Mouse (Mus musculus) liver, embryonic 11.5 days (tissue): ENCODE data around the gene Cxcl16. TPM values are rescaled to one million over a fixed set of nuclear protein-coding genes. Genes with fewer than 3 reads are reported as not detected.

Experiments used
- ATAC-seq: fragments of 200-750 bp; cut with Nextera tagmentation; replicated peaks from 2 replicates; pipeline ENCODE4 v1.8.0; 2017; ENCODE audit warnings: moderate number of reproducible peaks, mild to moderate bottlenecking, moderate TSS enrichment, moderate library complexity; ENCODE audit not compliant: low FRiP score
- DNase-seq: peaks from one replicate; pipeline ENCODE4 v3.0.0-alpha.2; 2017; ENCODE audit warnings: low spot score
- H3K27ac ChIP-seq: fragments of 300-500 bp; sonication (generic); 2 replicates; pipeline ENCODE4 v1.5.1; 2014; ENCODE audit warnings: mild to moderate bottlenecking, low read depth, low read length, control low read depth
- H3K27me3 ChIP-seq: fragments of 300-500 bp; sonication (generic); replicated peaks from 2 replicates; pipeline ENCODE4 v1.6.1; 2014; ENCODE audit warnings: low read length, mixed read lengths; ENCODE audit not compliant: control insufficient read depth, insufficient read depth
- H3K36me3 ChIP-seq: fragments of 300-500 bp; sonication (generic); 2 replicates; pipeline ENCODE4 v1.6.1; 2014; ENCODE audit warnings: mild to moderate bottlenecking, low read length, moderate library complexity, mixed read lengths; ENCODE audit not compliant: control insufficient read depth, insufficient read depth
- H3K4me1 ChIP-seq: fragments of 300-500 bp; sonication (generic); replicated peaks from 2 replicates; pipeline ENCODE4 v1.6.1; 2014; ENCODE audit warnings: low read length, mixed read lengths; ENCODE audit not compliant: control insufficient read depth, insufficient read depth
- H3K4me2 ChIP-seq: fragments of 300-500 bp; sonication (generic); 2 replicates; pipeline ENCODE4 v1.6.1; 2014; ENCODE audit warnings: mild to moderate bottlenecking, control low read depth, moderate library complexity
- H3K4me3 ChIP-seq: fragments of 300-500 bp; sonication (generic); 2 replicates; pipeline ENCODE4 v1.5.1; 2014; ENCODE audit warnings: low read depth, low read length, control low read depth
- H3K9ac ChIP-seq: fragments of 300-500 bp; sonication (generic); 2 replicates; pipeline ENCODE4 v1.6.1; 2014; ENCODE audit warnings: low read depth, low read length, control low read depth
- H3K9me3 ChIP-seq: fragments of 300-500 bp; sonication (generic); 2 replicates; pipeline ENCODE4 v1.6.1; 2016; ENCODE audit warnings: low read length, inconsistent platforms, mixed read lengths; ENCODE audit not compliant: control insufficient read depth
- WGBS: fragments of 180-500 bp; shearing (Covaris S2); extraction: QIAGEN DNeasy Blood & Tissue Kit; methylation state at CpG from one replicate; pipeline ENCODE4 v1.1.7; 2014; 5-methylcytosine and 5-hydroxymethylcytosine counted together
- polyA plus RNA-seq: library from polyadenylated mRNA; unstranded; fragments of >200 nt; fragmentation: Nextera tagmentation; extraction: Ambion mirVana; gene quantifications from 2 replicates; pipeline ENCODE4 v1.2.1, GENCODE M21; 2014

Gene Cxcl16
- polyA plus RNA-seq, 1 experiment from 2014 or later, result 1.6 TPM

GRCm38 (mm10) chr11:70444667-70445066 is 15.1 kb downstream of the Cxcl16 start:
- WGBS, result 61% methylated on average over 6 of the region's 6 CpGs
- Histone ChIP-seq H3K36me3 (peaks cover 7% of the 10 kb centered on the region; the same call in 1 of the 2 replicates), H3K4me2 (no peak overlapping the region), H3K4me1 (0 out of 2 replicates have a peak, but pooled peaks cover 4% of the 10 kb centered on the region), H3K4me3 (no peak overlapping the region), H3K9ac (no peak overlapping the region), H3K27ac (no peak overlapping the region), H3K9me3 (no peaks in the 10 kb centered on the region), H3K27me3 (no peaks in the 10 kb centered on the region)
- ATAC-seq, result peak; percentile 60
- no peak for DNase-seq

- no peak for DNase-seq
- Histone ChIP-seq H3K9me3 (no peaks in the 10 kb centered on the region), H3K9ac (no peak overlapping the region), H3K36me3 (peaks cover 14% of the 10 kb centered on the region; the same call in 1 of the 2 replicates), H3K4me3 (no peak overlapping the region), H3K27me3 (no peaks in the 10 kb centered on the region), H3K27ac (no peak overlapping the region; the same call in 1 of the 2 replicates), H3K4me2 (no peak overlapping the region), H3K4me1 (0 out of 2 replicates have a peak, but pooled peaks cover 4% of the 10 kb centered on the region)
- 70% methylated on average over 3 of the region's 3 CpGs for WGBS
- ATAC-seq, result no peak
These were observed 15.8 kb downstream of the Cxcl16 start for GRCm38 (mm10) chr11:70443964-70444363.

DNA sequence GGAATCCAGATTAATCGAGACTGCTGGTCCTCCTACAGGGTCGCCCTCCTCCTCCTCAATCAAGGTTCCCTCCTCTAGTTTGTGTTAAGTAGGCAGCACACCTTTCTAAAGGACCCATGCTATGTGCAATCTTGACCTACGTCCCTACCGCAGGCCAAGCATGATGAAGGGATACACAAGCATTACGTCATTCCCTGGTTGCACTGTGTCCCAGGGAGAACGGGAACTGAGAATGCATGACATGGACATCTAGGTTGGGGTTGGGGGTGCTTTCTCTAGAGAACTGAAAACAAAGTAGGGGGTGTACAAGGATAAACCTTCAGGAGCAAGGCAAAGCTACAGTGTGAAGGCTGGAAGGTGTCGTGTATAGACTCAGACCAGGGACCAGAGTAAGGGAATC is 17.9 kb downstream of the Cxcl16 start:
- H3K36me3 ChIP-seq, result peaks cover 15% of the 10 kb centered on the region; the same call in 1 of the 2 replicates

DNA sequence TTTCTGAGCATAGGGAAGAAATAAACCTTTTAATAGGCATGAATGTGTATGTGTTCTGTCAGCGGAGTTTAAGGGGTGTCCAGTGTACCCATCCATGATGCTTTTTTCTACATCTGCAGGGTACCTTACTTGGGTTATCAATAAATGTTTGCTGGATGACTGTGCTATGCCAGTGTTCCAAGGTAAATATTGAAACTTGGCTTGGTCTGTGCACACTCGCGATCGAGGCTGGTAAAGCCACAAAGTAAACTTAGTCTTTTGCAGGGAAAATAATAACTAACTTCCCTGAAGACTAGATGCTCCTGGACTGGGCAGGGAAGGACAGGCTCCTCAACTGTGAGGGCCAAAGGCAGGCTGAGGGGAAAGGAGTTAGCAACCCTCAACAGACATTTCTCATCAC is 19.1 kb downstream of the Cxcl16 start:
- Histone ChIP-seq H3K4me3 (no peak overlapping the region), H3K36me3 (peaks cover 15% of the 10 kb centered on the region; the same call in 1 of the 2 replicates), H3K4me2 (no peak overlapping the region), H3K27ac (no peak overlapping the region), H3K4me1 (peaks cover 9% of the 10 kb centered on the region), H3K9me3 (no peaks in the 10 kb centered on the region), H3K9ac (no peak overlapping the region), H3K27me3 (no peaks in the 10 kb centered on the region)
- 83% methylated on average over 4 of the region's 4 CpGs for WGBS
- ATAC-seq (no peak), DNase-seq (no peak)

More for the DNA sequence above, 17.9 kb downstream of the Cxcl16 start:
- Histone ChIP-seq H3K9ac (no peak overlapping the region), H3K9me3 (no peaks in the 10 kb centered on the region), H3K27ac (no peak overlapping the region), H3K27me3 (no peaks in the 10 kb centered on the region), H3K4me1 (peaks cover 10% of the 10 kb centered on the region), H3K4me2 (no peak overlapping the region), H3K4me3 (no peak overlapping the region)
- WGBS, result 87% methylated on average over 7 of the region's 7 CpGs
- DNase-seq (no peak), ATAC-seq (no peak)

DNA sequence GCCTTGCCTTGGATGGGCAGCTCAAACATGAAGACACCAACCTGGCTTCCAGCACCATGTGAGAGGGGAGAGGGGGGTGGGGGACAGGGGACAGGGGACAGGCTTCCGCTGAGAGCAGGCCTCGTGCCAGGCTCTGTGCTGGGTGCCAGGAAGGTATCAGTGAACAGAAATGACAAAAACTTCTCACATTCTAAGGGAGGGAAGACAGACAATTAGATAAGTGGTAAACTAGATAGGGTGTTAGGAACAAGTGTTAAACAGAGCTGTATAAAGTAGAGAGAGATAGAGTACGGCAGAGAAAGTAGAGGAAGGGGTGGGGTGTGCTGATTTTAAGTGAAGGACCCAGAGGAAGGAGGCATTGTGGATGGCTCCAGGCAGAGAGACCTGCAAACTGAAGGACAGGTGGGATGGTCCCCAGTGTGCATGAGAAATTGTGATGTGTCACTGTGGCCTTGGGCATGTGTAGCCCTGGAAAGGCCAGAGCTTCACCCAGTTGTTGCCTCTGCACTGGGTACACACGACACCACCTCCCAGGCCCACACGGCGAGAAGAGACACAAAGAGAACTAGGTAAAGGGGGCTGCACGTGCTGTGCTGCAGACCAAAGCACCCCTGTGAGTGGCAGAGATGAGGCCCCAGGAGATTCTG is 20.9 kb downstream of the Cxcl16 start:
- H3K36me3 ChIP-seq, result peaks cover 15% of the 10 kb centered on the region; the same call in 1 of the 2 replicates
- no peaks in the 10 kb centered on the region for H3K9me3 ChIP-seq
- H3K4me2 ChIP-seq, result no peak overlapping the region
- WGBS, result 89% methylated on average over 7 of the region's 7 CpGs
- ATAC-seq, result no peak; the same call in 1 of the 2 replicates
- H3K9ac ChIP-seq, result no peak overlapping the region
- H3K4me3 ChIP-seq, result no peak overlapping the region
- H3K27ac ChIP-seq, result no peak overlapping the region
- no peaks in the 10 kb centered on the region for H3K27me3 ChIP-seq
- no peak for DNase-seq
- peaks cover 15% of the 10 kb centered on the region for H3K4me1 ChIP-seq

DNA sequence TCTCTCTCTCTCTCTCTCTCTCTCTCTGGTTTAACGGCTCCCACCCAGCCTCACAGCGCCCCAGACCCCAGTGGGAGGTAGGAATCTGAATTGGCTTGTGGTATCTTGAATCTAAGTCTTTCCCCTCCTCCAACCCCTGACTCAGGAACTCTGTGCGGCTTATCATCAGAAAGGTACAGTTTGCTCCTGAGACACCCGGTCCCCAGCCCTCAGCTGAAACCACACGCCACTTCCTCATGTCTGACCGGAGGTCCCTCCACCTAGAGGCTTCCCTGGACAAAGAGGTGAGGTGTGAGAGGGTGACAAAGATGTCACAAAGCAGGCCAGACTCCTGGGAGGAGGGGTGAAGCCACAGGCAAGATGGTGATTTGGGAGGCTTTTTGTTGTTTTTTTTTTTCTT is 22.4 kb downstream of the Cxcl16 start:
- Histone ChIP-seq H3K4me2 (no peak overlapping the region), H3K9me3 (no peaks in the 10 kb centered on the region), H3K27ac (no peak overlapping the region), H3K4me3 (no peak overlapping the region), H3K36me3 (peaks cover 15% of the 10 kb centered on the region; the same call in 1 of the 2 replicates), H3K9ac (no peak overlapping the region), H3K4me1 (peaks cover 24% of the 10 kb centered on the region), H3K27me3 (no peaks in the 10 kb centered on the region)
- DNase-seq (no peak), ATAC-seq (no peak)
- 41% methylated on average over 6 of the region's 6 CpGs for WGBS

- Histone ChIP-seq H3K9me3 (no peaks in the 10 kb centered on the region), H3K27me3 (no peaks in the 10 kb centered on the region), H3K4me1 (peaks cover 30% of the 10 kb centered on the region), H3K4me3 (no peak overlapping the region), H3K36me3 (peaks cover 15% of the 10 kb centered on the region; the same call in 1 of the 2 replicates), H3K9ac (no peak overlapping the region), H3K27ac (no peak overlapping the region), H3K4me2 (peak overlapping the region; percentile 17)
- 39% methylated on average over 5 of the region's 5 CpGs for WGBS
- no peak for DNase-seq
- no peak for ATAC-seq
These were observed 24.3 kb downstream of the Cxcl16 start for GRCm38 (mm10) chr11:70435476-70435875.

- Histone ChIP-seq H3K4me3 (peak overlapping the region; percentile 87), H3K27ac (0 out of 2 replicates have a peak overlapping the region, but pooled peaks have one; percentile 87), H3K36me3 (peaks cover 1% of the 10 kb centered on the region; the same call in 1 of the 2 replicates), H3K9me3 (no peaks in the 10 kb centered on the region), H3K9ac (peak overlapping the region; percentile 87; the same call in 1 of the 2 replicates), H3K27me3 (no peaks in the 10 kb centered on the region), H3K4me1 (peaks cover 30% of the 10 kb centered on the region), H3K4me2 (peak overlapping the region; percentile 96)
- DNase-seq (no peak), ATAC-seq (no peak)
- 91% methylated on average over 3 of the region's 3 CpGs for WGBS
These were observed 25.8 kb downstream of the Cxcl16 start for GRCm38 (mm10) chr11:70433951-70434350.

GRCm38 (mm10) chr11:70433569-70433943 is 26.2 kb downstream of the Cxcl16 start:
- no peak for DNase-seq
- H3K27me3 ChIP-seq, result no peaks in the 10 kb centered on the region
- H3K9me3 ChIP-seq, result no peaks in the 10 kb centered on the region
- H3K4me1 ChIP-seq, result peaks cover 30% of the 10 kb centered on the region
- peak overlapping the region; percentile 96 for H3K4me2 ChIP-seq
- no peaks in the 10 kb centered on the region; the same call in 1 of the 2 replicates for H3K36me3 ChIP-seq
- H3K27ac ChIP-seq, result peak overlapping the region; percentile 87; the same call in 1 of the 2 replicates
- WGBS, result 39% methylated on average over 1 of the region's 1 CpGs
- peak overlapping the region; percentile 87 for H3K4me3 ChIP-seq
- ATAC-seq, result no peak
- peak overlapping the region; percentile 87 for H3K9ac ChIP-seq
